Mouse (Mus musculus) liver, adult 2 months (tissue): ENCODE measurements around the gene Fgfr2. TPM values are rescaled to one million over a fixed set of nuclear protein-coding genes. Genes with fewer than 3 reads are reported as not detected.

Source experiments
- DNase-seq: peaks from one replicate; pipeline ENCODE4 v3.0.0-alpha.2; 2011; ENCODE audit warnings: low read depth, low spot score; ENCODE audit errors: extremely low read depth
- H3K27ac ChIP-seq: fragments of 200-500 bp; replicated peaks from 2 replicates; pipeline ENCODE4 v1.5.1; 2012; ENCODE audit warnings: low read depth, mild to moderate bottlenecking, control low read depth, inconsistent platforms, low read length; ENCODE audit not compliant: insufficient read depth
- H3K27me3 ChIP-seq: fragments of 200-500 bp; 2 replicates; pipeline ENCODE4 v1.6.1; 2012; ENCODE audit warnings: mild to moderate bottlenecking, moderate library complexity, low read length, inconsistent platforms; ENCODE audit not compliant: control insufficient read depth, insufficient read depth
- H3K36me3 ChIP-seq: fragments of 200-500 bp; 2 replicates; pipeline ENCODE4 v1.6.1; 2012; ENCODE audit warnings: low read length, inconsistent platforms; ENCODE audit not compliant: control insufficient read depth, insufficient read depth
- H3K4me1 ChIP-seq: fragments of 200-500 bp; 2 replicates; pipeline ENCODE4 v1.6.1; 2011; ENCODE audit warnings: low read length; ENCODE audit not compliant: control insufficient read depth, insufficient read depth
- H3K4me3 ChIP-seq: fragments of 200-500 bp; 2 replicates; pipeline ENCODE4 v1.5.1; 2011; ENCODE audit warnings: low read depth, mild to moderate bottlenecking, control low read depth, low read length, moderate library complexity; ENCODE audit not compliant: insufficient read depth
- H3K79me2 ChIP-seq: fragments of 200-500 bp; 2 replicates; pipeline ENCODE4 v1.6.1; 2012; ENCODE audit warnings: inconsistent platforms, mild to moderate bottlenecking, low read length, moderate library complexity; ENCODE audit not compliant: control insufficient read depth, insufficient read depth
- H3K9ac ChIP-seq: fragments of 200-500 bp; 2 replicates; pipeline ENCODE4 v1.6.1; 2012; ENCODE audit warnings: low read depth, mild to moderate bottlenecking, control low read depth, inconsistent platforms, low read length
- CTCF ChIP-seq: fragments of 200-500 bp; IDR thresholded peaks from 2 replicates; pipeline ENCODE4 v1.5.1; 2011; ENCODE audit warnings: low read depth, low read length, control low read depth
- POLR2A ChIP-seq: fragments of 200-500 bp; IDR thresholded peaks from 2 replicates; pipeline ENCODE4 v1.6.1; 2011; ENCODE audit warnings: low read length, control low read depth; ENCODE audit not compliant: insufficient read depth; ENCODE audit errors: extremely low read depth
- WGBS: fragments of 180-500 bp; shearing (Covaris S2); methylation state at CpG from one replicate; pipeline ENCODE4 v1.1.7; 2018; 5-methylcytosine and 5-hydroxymethylcytosine counted together
- polyA plus RNA-seq: library from polyadenylated mRNA; depleted of rRNA; stranded (reverse); fragments of >200 nt; gene quantifications from 2 replicates; pipeline ENCODE4 v1.2.3, GENCODE M21; 2012
- total RNA-seq: library from RNA; depleted of rRNA; stranded (reverse); fragments of >200 nt; gene quantifications from 2 replicates; pipeline ENCODE4 v1.2.3, GENCODE M21; 2014

The Fgfr2 gene
- total and polyA plus RNA-seq, 2 experiments, result 16.7 to 35.2 TPM

DNA sequence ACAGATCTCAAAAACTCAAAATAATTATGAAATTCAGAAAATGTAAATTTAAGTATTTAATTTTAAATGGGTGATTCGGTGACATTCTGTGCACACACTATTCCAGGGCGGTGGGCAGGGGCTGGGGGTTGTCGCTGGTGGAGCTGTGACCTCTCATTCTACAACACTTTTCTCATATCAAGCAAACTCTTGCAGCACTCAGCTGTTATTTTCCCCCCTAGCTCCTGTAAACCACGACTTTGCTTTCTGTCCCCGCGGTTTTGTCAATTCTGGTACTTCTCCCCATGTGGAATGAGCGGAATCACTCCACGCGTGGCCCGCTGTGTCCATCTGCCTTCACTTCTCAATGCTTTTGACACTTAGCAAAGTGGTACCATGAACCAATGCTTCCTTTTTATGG lies 2549.4 kb downstream of the Fgfr2 start:
- no peaks in the 10 kb centered on the region for H3K79me2 ChIP-seq
- no peaks in the 10 kb centered on the region for H3K27me3 ChIP-seq
- H3K4me1 ChIP-seq, result peaks cover 17% of the 10 kb centered on the region
- no peak for DNase-seq
- 95% methylated on average over 10 of the region's 10 CpGs for WGBS
- no peak for TF ChIP-seq CTCF
- TF ChIP-seq POLR2A, result no peak
- no peak overlapping the region for H3K27ac ChIP-seq
- H3K4me3 ChIP-seq, result no peak overlapping the region
- H3K36me3 ChIP-seq, result no peaks in the 10 kb centered on the region
- H3K9ac ChIP-seq, result no peak overlapping the region

DNA sequence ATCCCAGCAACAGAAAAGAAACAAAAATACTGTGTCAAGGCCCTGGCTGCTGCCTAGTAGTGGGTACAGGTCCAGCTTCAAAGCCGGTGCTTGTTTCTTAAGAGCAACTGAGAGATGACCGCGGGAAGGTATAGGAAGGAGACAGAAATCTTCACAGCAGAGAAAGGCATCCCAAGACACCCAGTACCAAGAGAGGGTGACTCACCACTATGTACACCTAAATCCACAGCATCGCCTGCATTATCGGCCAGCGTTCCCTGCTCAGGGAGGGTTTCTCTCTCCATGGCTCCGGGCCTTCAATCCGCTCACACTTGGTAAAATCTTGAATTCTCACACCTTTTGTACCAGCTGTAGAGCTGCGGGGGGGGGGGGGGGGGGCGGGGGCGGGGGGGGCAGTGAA lies 2550.3 kb downstream of the Fgfr2 start, which contains the start of gene Nsmce4a:
Gene Nsmce4a (minus strand): TSS at position 298 of the 400 bp plus-strand sequence.
- Histone ChIP-seq H3K4me3 (no peak within 1 kb of the TSS), H3K4me1 (peaks cover 17% of the 10 kb centered on the region), H3K79me2 (no peaks in the 10 kb centered on the region), H3K9ac (no peak within 1 kb of the TSS), H3K36me3 (no peaks in the 10 kb centered on the region), H3K27ac (no peak within 1 kb of the TSS), H3K27me3 (no peaks in the 10 kb centered on the region)
- 75% methylated on average over 11 of the region's 11 CpGs for WGBS
- TF ChIP-seq POLR2A, result no peak
- TF ChIP-seq CTCF, result no peak
- DNase-seq, result no peak

DNA sequence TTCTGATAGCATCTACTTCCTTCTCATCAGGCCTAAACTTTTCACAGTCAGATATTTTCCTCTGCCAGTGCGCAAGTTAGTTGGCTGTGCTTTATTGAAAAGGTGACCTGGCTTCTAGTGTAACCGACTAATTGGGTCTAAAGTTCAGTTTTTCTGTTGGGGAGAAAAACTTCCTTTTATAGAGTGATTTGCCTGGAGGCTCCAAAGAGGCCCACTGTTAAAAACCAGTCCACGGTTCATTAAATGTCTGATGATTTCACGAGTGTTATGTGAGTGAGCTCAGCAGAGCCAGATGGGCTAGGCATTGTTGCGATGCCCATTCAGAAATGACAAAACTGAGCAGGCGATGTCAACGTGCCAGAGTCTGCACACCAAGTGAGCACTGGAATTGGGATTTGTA lies 2552.7 kb downstream of the Fgfr2 start:
- TF ChIP-seq CTCF, result no peak
- TF ChIP-seq POLR2A, result no peak
- Histone ChIP-seq H3K9ac (no peak overlapping the region), H3K36me3 (no peaks in the 10 kb centered on the region), H3K27ac (0 out of 2 replicates have a peak overlapping the region, but pooled peaks have one; percentile 18), H3K4me3 (no peak overlapping the region), H3K79me2 (no peaks in the 10 kb centered on the region), H3K4me1 (peaks cover 17% of the 10 kb centered on the region), H3K27me3 (no peaks in the 10 kb centered on the region)
- WGBS, result 53% methylated on average over 7 of the region's 7 CpGs
- DNase-seq, result peak; percentile 75

GRCm38 (mm10) chr7:130568783-130569436 lies 2554.2 kb downstream of the Fgfr2 start:
- 37% methylated on average over 9 of the region's 9 CpGs for WGBS
- H3K9ac ChIP-seq, result no peak overlapping the region
- peaks cover 12% of the 10 kb centered on the region for H3K4me1 ChIP-seq
- no peaks in the 10 kb centered on the region for H3K79me2 ChIP-seq
- no peaks in the 10 kb centered on the region for H3K36me3 ChIP-seq
- H3K27me3 ChIP-seq, result no peaks in the 10 kb centered on the region
- no peak overlapping the region for H3K4me3 ChIP-seq
- peak; percentile 92 for DNase-seq
- TF ChIP-seq POLR2A (no peak), CTCF (no peak)
- H3K27ac ChIP-seq, result no peak overlapping the region

DNA sequence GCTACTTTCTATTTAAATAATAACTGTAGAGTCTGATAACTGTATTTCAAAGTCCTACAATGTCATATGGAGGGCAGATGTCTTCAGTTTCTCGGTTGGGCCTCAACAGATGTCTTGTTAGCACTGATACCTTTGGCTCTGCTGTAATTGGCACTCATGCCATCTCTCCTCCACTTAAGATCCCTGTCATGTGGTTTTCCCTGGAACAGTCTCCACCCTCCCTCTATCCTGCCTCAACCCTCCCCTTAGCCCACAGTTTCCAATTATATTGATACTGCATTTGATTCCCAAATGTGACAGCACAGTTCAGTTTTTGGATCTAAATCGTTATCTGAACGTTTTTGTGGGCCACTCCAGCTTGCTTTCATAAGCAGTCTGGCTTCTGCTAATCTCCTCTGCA lies 2558.6 kb downstream of the Fgfr2 start:
- Histone ChIP-seq H3K4me3 (no peak overlapping the region), H3K27me3 (no peaks in the 10 kb centered on the region), H3K27ac (no peak overlapping the region), H3K9ac (no peak overlapping the region), H3K36me3 (no peaks in the 10 kb centered on the region), H3K4me1 (peaks cover 4% of the 10 kb centered on the region; the same call in 1 of the 2 replicates), H3K79me2 (no peaks in the 10 kb centered on the region)
- 66% methylated on average over 3 of the region's 3 CpGs for WGBS
- no peak for TF ChIP-seq CTCF
- TF ChIP-seq POLR2A, result no peak
- no peak for DNase-seq

DNA sequence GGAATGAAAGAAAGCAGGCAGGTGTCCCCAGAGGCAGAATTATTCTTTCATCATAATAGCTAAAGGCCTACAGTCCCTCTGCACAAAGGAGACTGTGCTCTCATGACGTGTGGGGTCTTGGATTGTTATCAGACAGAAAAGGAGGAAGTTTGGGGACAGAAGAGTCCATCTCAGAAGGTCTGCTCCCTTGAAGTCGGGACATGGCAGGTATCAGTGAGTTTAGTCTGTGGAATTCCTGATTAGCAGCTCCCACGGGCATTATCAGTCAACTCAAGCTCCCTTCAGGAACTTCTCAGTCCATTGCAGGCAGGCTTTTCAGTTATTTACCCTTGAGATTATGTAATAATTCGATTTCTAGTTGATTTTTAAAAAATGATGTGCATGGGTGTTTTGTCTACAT lies 2559.3 kb downstream of the Fgfr2 start:
- H3K27me3 ChIP-seq, result no peaks in the 10 kb centered on the region
- H3K36me3 ChIP-seq, result no peaks in the 10 kb centered on the region
- H3K9ac ChIP-seq, result no peak overlapping the region
- H3K4me3 ChIP-seq, result no peak overlapping the region
- no peak overlapping the region for H3K27ac ChIP-seq
- WGBS, result 47% methylated on average over 4 of the region's 4 CpGs
- H3K4me1 ChIP-seq, result no peaks in the 10 kb centered on the region
- TF ChIP-seq POLR2A (no peak), CTCF (no peak)
- H3K79me2 ChIP-seq, result no peaks in the 10 kb centered on the region
- DNase-seq, result peak; percentile 28
